Mouse (Mus musculus) heart, postnatal 10 days (tissue): Measurements from ENCODE around the gene Gm20388. TPM values are rescaled to one million over a fixed set of nuclear protein-coding genes. Genes with fewer than 3 reads are reported as not detected.

Source experiments
- DNase-seq, 2 experiments: peaks; one replicate each; pipeline ENCODE4 v3.0.0; 2021
- intact Hi-C: fragments of 180-260 bp; cut with DNase I; formaldehyde crosslinking; loops from one replicate; pipeline ENCODE4 v1.15.1; 2025
- total RNA-seq, 2 experiments: library from RNA; stranded (reverse); gene quantifications; 2 replicates each; pipeline ENCODE4 v1.2.3; 2021

Gm20388 gene
- total RNA-seq, 2 experiments from 2014 or later, result 2.0 to 2.2 TPM

DNA sequence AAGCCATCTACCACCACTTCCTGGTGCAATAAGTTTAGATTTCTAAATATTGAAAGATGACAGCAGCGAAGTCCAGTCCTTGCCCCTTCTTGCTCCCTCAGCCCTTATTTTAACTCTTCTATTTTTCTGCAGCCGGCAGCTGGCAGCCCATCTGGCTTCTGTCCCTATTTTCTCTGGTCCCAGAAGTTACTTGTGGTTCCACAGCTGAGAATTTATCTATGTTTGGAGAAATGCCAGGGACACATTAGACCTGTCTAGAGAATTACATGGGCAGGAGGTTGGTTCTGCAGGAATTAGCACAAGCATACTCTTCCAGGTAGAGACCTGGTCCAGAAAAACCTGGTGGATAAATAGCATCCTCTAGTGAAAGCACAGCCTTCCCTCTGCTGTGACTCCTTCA, 3967.2 kb downstream of the Gm20388 start:
- DNase-seq, result no peak
- intact Hi-C loops, result no loop called here

DNA sequence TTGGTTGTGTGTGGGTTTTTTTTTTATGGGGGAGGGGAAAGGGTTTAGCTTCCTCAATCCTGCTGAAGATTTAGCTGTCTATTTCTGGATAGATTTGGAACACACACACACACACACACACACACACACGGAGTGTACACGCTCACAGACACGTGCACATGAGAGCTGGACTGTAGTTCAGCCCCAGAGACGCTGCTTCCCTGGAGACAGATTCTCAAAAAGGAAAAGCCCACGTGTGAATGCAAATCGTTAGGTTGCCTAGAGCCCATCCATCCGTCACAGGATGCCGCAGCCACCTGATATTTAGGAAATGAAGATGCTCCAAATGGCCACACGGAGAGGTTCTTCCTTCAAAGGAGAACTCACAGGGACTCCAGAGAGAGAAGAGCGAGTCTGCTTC, 3969.6 kb downstream of the Gm20388 start:
- intact Hi-C loops, result no loop called here

DNA sequence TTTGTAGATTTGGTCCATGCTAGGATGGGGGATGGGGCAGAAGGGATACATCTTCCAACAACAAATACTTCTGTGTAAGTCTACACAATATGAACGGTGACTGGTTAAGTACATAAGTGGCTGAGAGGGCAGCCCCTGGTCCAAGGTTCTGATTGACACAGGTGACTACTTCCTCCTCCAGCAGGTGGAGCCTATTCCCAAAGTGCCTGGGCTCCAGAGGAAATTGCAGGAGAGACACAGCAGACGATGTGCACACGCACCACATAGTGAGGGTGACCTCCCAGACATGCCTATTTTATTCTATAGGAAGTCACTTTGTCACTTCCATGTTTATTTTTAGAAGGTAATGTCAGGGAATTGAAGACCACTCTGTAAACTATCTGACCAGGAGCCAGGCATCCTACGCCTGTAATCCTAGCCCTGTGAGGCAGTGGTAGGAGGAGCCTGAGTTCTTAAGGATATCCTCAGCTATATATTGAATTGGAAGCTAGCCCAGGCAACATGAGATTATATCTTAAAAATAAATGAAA, 3970.2 kb downstream of the Gm20388 start:
- DNase-seq, result no peak
- intact Hi-C loops, result no loop called here

More for the DNA sequence above, 3969.6 kb downstream of the Gm20388 start:
- no peak for DNase-seq

DNA sequence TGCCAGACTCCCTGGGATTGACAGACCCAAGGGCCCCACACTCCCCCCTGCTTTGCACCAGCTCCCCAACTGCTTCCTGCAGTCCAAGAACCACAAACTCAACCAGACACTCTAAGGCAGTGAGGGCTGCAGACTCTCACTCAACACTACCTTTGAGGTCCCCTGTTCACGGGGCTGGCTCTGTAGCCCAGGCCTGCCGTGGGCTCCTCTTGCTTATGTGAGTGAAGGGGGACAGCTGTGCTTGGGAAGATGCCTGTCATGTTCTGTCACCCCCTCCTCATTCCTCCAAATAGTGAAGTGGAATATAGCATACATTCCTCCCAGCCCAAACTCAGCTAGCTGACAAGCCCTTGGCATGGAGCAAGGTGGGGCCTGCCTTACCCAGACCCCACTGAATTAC, 3971.8 kb downstream of the Gm20388 start:
- intact Hi-C loops, result no loop called here
- no peak for DNase-seq

DNA sequence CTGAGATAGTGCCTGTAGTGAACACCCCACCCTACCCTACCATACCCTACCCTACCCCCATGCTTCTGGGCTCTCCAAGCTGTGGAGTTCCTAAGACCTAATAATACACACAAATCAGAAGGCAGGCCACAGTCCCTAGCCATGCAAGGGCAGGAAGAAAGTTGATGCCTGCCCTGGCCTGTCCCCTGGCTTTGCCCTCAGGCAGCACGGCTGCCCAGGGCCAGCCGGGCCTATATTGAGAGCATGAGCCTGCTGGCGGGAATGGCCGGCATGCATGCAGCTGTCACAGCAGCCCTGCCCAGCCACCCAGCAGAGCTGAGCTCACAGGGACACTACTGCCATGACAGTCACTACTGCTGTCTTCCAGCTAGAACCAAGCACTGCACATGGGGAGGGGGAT, 3972.5 kb downstream of the Gm20388 start:
- intact Hi-C loops, result no loop called here
- DNase-seq, result no peak

DNA sequence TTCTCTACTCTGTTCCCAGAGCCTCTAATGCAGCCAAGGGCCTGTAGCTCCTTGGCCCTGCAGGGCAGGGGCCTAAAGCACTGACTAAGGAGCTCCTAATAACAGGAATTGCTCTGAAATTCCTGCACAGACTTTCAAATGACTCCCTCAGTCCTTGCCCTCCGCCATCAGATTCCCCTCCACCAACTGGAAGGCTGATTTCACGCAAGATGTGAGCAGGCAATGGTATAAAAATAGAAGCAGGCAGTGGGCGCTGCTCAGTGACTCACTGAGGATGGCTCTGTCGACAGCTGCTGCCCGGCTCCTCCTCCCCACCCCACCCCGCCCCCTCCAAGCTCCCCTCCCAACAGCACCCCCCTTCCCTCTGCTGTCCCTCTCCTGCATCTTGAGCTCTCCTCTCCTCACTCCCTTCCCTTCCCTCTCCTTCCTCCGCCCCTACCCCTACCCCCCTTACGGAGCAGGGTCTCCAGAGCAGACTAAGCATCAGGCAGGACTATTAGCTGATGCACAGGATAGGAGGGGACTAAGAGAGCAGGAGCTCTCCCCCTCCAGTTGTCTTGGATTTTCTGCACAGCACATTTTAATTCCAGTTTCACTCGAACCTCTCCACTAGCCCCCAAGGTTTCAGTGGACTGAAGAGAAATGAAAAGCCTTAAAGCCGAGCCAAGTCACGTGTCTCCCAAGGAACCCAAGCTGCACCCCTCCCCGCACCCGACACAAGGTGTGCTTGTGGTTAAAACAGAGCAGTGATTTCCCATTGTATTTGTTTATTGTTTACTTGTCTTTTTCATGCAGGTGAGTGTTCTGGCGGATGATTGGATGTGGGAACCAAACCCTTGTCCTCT, 3974.3 kb downstream of the Gm20388 start:
- DNase-seq, result peak in 1 of 2 experiments; percentile 23
- intact Hi-C loops, result no loop called here

DNA sequence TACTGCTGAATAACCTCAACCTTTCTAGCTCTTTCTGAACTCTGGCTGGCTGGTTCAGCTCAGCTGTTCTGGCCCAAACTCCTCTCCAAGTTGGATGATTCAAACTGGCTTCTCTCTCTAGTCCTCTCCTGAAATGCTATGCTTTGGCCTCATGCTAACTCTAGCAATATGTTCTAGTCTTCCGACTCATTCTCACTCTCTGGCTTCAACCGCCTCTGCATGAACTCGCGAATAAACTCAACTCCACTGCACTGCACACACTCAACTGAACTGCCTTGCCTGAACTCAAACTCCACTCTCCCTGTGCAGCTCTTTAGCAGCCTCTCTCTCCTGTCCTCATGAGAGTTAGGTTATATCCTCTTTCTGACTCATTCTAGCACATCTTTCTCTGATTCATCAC, 3976.5 kb downstream of the Gm20388 start:
- DNase-seq, result no peak
- intact Hi-C loops, result no loop called here

DNA sequence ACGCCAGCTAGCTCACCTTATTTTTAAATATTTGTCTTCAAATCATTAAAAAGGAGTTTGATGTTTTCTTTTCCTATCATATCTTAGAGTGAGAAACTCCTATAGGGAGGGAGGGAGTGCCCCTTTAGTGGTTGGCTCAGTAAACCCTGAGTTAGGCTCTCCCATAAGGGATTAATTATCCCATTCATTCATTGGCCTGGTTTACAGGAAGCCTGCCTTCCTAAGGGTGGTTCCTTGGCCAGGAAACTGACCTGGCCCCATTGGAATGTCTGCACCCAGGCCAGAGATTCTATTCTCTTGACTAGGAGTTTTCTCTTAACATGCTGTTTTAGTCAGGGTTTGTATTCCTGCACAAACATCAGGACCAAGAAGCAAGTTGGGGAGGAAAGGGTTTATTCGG, 3977.3 kb downstream of the Gm20388 start:
- intact Hi-C loops, result no loop called here

DNA sequence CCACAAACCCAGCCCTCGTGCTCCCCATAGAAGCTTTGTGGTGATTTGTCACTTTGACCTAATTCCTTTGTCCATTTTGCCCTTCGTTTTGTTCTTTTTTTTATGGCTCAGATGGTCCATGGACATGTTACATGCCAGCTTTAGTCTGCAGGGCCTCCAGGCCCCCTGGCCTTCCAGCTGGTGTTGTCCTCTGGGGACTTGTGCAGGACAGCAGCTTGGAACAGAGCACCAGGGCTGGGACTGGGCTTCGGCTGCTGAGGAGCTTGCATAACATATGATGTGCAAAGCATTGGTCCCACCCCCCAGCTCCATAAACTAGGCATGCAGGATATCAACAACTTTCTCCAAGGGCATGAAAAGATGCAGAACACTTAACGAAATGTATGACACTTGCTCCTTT, 3979.2 kb downstream of the Gm20388 start:
- intact Hi-C loops, result no loop called here
- no peak for DNase-seq

More for the DNA sequence above, 3977.3 kb downstream of the Gm20388 start:
- DNase-seq, result no peak

DNA sequence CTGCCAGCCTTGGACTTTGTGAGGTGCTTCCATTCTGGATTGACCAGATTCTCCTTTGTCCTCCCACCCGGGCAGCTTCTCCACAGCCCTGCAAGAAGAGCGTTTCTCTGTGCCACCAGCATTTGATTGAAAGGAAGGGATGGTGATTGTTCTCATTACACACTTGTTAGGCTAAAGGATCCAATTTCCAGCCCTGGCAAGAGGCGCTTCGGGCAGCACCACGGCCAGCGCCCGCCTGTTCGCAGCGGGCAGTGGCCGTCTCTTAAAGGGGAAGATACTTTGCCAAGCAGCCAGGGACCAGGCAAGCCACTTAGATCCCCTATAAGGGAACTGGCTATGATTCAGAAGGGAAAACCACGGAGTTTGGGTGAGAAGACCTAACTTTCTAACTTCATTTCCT, 3980.6 kb downstream of the Gm20388 start:
- DNase-seq, result peak; percentile 70 to 77
- intact Hi-C loops, result no loop called here

DNA sequence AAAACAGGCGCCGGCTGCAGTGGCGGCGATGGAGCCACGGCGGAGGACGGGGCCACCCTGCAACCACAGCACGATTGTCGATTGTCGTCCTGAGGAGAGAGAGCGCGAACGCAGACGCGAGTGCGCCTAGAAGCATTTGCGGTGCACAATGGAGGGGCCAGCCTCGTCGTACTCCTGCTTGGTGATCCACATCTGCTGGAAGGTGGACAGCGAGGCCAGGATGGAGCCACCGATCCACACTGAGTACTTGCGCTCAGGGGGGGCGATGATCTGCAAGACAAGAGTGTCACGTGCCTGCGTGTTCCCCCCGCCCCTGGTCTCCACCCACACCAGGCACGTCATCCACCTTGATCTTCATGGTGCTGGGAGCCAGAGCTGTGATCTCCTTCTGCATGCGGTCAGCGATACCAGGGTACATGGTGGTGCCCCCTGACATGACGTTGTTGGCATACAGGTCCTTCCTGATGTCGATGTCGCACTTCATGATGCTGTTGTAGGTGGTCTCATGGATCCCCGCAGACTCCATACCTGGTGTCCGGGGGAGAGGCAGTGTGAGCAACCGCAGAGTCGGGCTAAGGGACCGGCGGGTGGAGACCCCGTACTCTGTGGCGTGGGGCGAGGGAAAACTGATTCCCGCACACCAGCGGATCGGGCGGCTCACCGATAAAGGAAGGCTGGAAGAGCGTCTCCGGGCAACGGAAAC, 3981.4 kb downstream of the Gm20388 start:
- intact Hi-C loops, result no loop called here
- no peak for DNase-seq

DNA sequence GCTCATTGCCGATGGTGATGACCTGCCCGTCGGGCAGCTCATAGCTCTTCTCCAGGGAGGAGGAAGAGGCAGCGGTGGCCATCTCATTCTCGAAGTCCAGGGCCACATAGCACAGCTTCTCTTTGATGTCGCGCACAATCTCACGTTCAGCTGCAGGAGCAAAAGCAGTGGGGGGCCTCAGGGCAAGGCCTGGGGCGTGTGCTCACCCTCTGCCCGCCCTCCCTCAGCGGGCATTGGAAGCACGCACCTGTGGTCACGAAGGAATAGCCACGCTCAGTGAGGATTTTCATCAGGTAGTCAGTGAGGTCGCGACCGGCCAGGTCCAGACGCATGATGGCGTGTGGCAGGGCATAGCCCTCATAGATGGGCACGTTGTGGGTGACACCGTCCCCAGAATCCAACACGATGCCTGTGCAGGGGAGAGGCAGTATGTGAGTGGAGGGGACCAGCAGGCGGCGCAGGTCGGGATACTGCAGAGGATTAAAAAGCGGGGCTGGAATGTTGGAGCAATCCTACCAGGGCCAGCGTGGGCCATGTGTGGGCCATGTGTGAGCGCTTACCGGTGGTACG, 3982.0 kb downstream of the Gm20388 start:
- intact Hi-C loops, result no loop called here
- DNase-seq, result no peak

DNA sequence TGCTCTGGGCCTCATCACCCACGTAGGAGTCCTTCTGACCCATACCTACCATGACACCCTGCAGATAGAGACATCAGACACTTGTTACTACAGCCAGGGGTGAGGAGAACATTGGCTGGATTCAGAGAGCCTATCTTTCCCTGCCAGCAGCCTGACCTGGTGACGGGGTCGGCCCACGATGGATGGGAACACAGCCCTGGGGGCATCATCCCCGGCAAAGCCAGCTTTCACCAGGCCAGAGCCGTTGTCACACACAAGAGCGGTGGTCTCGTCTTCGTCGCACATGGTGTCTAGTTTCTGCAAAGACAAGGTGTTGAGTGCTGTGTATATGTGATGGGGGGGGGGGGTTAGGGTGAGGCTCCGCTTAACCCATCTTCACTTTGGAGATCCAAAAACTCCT, 3982.8 kb downstream of the Gm20388 start:
- no peak for DNase-seq
- intact Hi-C loops, result no loop called here

DNA sequence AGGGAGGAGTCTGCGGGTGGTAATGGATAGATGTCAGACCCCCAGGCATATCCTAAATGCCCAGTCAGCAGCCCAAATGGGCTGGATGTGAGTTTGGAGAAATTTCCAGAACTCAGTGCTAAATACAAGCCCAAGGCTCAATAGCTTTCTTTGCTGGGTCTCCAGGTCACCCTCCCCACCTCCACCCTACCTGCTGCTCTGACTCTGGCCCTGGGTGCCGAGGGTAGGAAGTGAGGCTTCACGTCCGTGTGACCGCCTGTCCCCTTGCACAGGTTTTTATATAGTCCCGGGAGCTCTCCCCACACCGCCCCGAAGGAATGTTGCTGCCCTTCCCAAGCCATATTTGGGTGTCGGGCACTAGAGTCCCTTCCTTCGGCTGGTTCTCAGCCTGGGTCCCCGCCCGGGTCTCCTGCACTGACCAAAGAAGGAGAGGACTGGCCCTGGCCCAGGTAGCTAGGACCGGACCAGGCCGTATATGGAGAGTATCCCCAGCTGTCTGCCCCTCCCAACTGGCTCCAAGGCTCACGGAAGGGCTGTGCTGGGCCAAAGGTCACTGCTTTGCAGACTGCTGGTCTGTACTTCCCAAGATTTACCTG, 3984.0 kb downstream of the Gm20388 start, which contains the start of gene Acta1:
Acta1 (minus strand) TSS at position 250 of the 596 bp plus-strand sequence.
- intact Hi-C loops, result no loop called here
- peak; percentile 20 to 46 for DNase-seq

DNA sequence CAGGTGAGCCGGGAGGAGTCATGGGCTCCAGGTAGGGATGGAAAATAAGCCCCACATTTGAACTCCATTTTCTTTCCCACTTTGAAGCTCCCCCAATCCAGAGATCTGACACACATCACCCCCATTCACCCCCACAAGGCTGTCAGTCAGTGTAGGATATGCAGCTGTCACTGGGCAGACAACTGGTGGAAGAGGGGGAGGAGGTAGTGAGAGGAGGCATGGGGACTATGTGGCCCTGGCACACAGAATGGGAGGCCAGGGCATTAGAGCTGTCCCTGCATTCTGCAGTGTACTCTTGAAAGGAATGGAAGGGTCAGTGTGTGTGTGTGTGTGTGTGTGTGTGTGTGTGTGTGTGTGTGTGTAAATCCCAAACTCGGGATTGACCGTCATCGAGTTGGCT, 3984.6 kb downstream of the Gm20388 start:
- DNase-seq, result no peak
- intact Hi-C loops, result no loop called here

DNA sequence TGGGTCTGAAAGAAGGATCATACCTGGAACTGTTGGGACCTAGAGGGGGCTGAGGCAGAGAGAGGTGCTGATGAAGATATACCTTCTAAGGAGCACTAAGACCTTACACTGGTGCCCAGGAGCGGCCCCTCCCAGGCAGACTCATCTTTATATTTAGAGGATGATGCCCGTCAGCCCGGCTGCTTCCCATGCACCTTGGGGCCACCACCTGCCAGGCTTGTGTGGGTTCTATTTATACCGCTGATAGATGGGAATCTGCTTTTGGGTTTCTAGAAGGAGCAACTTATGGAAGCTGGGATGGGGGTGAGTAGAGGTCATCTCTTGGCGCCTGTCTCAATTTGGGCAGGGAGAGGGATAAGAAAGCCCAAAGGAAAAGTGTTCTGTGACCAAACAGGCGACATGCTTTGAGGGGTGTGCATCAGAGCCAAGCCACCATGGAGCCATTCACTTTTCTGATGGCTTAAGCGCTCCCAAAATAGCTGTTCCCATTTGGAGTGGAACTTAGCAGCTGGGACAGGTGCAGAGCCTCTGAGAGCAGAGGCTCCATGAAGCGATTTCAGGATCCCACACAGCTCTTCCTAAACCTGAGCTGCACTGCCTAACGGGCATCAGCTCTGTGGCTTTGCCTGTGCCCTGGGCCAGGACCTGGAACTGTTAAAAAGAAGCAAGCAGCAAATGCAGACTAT, 3985.2 kb downstream of the Gm20388 start:
- intact Hi-C loops, result no loop called here
- DNase-seq, result no peak

DNA sequence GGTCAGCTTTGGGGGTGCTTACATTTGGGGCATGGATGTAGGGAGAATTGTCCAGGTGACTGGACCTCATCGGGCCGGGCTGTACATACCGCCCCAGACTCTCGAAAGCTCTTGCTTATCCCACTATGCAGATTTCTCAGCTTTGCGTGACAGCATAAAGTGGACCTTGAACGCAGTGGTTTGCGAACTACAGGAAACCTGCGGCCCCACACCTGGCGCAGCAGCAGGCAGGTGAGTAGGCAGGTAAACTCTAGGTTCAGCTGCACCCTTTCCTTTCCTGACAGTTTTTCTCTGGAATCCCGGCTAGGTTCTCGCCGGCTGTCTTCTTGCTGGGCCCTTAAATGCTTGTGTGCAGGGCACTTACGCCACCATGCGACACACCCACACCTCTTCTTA, 3985.7 kb downstream of the Gm20388 start:
- intact Hi-C loops, result no loop called here
- DNase-seq, result no peak

DNA sequence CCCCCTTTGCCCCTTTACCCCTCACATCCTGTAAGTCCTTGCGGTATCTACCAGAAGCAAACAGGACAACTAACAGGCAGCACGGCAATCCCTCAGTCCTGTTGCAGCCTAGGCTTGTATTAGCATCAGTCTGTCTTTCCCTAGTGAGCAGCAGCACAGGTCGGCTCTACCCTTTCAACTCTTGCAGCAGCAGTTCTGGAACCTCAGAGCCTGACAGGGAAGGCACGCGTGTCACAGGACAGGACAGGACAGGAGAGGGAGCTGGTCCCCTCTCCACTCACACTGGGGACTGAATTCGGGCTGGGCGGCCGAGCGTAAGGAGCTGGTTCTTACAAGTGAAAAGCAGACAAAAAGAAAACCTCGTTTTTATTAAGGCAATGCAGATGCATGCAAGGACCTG, 3986.1 kb downstream of the Gm20388 start:
- no peak for DNase-seq
- intact Hi-C loops, result no loop called here

DNA sequence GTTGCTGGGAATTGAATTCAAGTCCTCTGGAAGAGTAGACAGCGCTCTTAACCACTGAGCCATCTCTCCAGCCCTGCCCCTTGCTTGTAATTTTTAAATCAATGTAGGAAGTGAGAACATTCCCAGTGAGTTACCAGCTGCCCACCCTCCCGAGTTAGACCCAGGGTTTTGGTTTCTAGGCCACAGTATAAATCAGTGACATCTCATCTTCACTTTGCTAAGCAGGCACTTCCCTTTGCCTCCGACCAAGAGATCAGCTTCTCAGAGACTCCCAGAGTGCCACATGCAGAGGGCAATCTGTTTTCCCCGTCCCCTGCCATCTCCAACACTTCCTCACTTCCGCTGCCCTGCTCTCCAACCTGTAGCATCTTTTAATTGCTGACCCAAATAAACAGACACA, 3987.9 kb downstream of the Gm20388 start:
- intact Hi-C loops, result no loop called here
- DNase-seq, result no peak

DNA sequence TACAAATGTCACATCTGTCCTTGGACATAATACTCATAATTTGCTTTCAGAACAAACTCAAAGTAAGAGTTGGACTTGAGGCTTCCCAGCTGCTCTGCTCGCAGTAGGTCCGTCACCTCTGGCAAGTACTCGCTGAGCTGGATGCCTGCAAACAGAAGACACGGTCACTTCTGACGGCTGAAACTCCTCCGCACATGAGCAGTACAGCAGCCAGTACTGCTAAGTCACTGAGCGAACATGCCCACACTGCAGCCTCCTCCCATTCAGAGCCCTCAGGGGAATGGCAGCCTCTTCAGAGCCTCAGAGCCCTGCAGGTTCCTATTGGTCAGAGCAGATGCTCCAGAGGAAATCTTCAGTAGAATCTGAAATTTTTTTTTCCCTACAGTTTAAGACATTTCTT, 3988.7 kb downstream of the Gm20388 start:
- intact Hi-C loops, result no loop called here
- DNase-seq, result peak in 1 of 2 experiments; percentile 23

DNA sequence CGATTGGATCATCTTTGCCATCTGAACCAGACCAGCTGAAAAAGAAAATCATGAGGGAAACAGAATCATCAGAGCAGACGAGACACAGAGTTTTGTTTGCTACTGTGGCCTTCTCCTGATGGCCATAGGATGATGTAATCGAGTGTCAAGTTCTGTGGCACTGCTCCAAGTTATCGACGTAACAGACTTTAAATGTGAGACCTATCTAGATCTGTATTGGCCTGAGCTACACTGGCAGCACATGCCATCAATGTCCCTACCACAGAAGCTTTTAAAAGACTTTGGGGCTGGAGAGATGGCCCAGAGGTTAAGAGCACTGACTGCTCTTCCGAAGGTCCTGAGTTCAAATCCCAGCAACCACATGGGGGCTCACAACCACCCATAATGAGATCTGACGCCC, 3992.0 kb downstream of the Gm20388 start:
- intact Hi-C loops, result no loop called here
- no peak for DNase-seq
